Mouse (Mus musculus): ENCODE results near the gene Adamts12. TPM values are rescaled to one million over a fixed set of nuclear protein-coding genes. Genes with fewer than 3 reads are reported as not detected.

The Adamts12 gene
- 0.46 and 0.53 TPM in 2 replicates for polyA plus RNA-seq (2012; rRNA removed)

GRCm38 (mm10) chr15:11064558-11065411, at the start of gene Adamts12:
Adamts12 (plus strand) TSS chr15:11064790.

DNA sequence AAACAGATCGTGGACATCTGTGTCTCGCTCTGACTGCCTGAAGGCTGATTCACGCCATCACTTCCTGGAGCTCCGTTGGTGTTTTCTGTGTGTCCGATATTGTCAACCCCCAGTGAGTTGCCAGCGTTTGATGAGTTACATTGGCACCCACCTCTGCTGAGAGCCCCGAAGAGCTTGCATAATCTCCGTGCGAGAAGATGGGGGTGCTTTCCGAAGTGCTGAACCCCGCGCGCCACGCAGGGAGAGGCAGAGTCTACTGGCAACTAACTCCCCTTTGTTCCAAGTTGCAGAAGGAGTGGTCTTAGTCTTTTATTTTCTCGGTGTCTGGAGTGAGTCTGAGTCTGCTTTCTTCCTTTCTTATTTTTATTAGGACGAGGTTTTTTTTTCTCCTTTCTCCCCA, 26.9 kb upstream of the Adamts12 start, which contains the start of gene Rxfp3:
Rxfp3 (minus strand) TSS at position 281 of the 400 bp plus-strand sequence.

Other genes with a start within 250 kb of the Adamts12 start
- gene C1qtnf3, start 112.5 kb upstream of the Adamts12 start, polyA plus RNA-seq (2012; rRNA removed), result 0.01 and 0.46 TPM in 2 replicates
- gene Amacr, start 83.0 kb upstream of the Adamts12 start, polyA plus RNA-seq (2012; rRNA removed), result 10.8 and 11.3 TPM in 2 replicates
- 0.01 and 0.02 TPM in 2 replicates for gene Slc45a2, start 64.1 kb upstream of the Adamts12 start, polyA plus RNA-seq (2012; rRNA removed)
- not detected in 2 replicates for gene Rxfp3, start 26.8 kb upstream of the Adamts12 start, polyA plus RNA-seq (2012; rRNA removed)